Mouse (Mus musculus): ENCODE data around the gene Ykt6. TPM values are rescaled to one million over a fixed set of nuclear protein-coding genes. Genes with fewer than 3 reads are reported as not detected.
"Not testable (repeated sequence)": the region's sequence is repeated elsewhere in the genome, so short reads cannot be mapped to it uniquely, and the experiment has no call there.

The Ykt6 gene
- total RNA-seq (2021) (10 to 100 TPM; 70.9 to 73.8 TPM), polyA plus RNA-seq (2012; rRNA removed) (34.0 and 39.4 TPM in 2 replicates)
- long read RNA-seq, transcript Ykt6-201 (7 exons, 2,541 nt), result major isoform, 30 of 44 reads
- long read RNA-seq, partial matches to known transcripts, result 1 of 44 reads
- long read RNA-seq, other reads (novel, unspliced or antisense), result 13 of 44 reads

GRCm38 (mm10) chr11:5955546-5956276 is at the start of gene Ykt6:
Ykt6 (plus strand) TSS chr11:5955693.
- peak; percentile 98 for DNase-seq

- DNase-seq, result no peak
Measured at GRCm38 (mm10) chr11:5905778-5906518, 49.5 kb upstream of the Ykt6 start.

- no peak for DNase-seq
Measured at GRCm38 (mm10) chr11:5907096-5907495, 48.4 kb upstream of the Ykt6 start.

GRCm38 (mm10) chr11:5908642-5909041 is 46.9 kb upstream of the Ykt6 start:
- no peak for DNase-seq

GRCm38 (mm10) chr11:5912635-5913034 is 42.9 kb upstream of the Ykt6 start:
- DNase-seq, result peak; percentile 62

GRCm38 (mm10) chr11:5913256-5913655 is 42.2 kb upstream of the Ykt6 start:
- DNase-seq, result no peak

GRCm38 (mm10) chr11:5913936-5914335 is 41.6 kb upstream of the Ykt6 start:
- no peak for DNase-seq

- DNase-seq, result peak; percentile 36
Measured at GRCm38 (mm10) chr11:5914940-5915339, 40.6 kb upstream of the Ykt6 start.

GRCm38 (mm10) chr11:5915429-5916177 is 39.9 kb upstream of the Ykt6 start:
- DNase-seq, result peak; percentile 36

- no peak for DNase-seq
Measured at GRCm38 (mm10) chr11:5916178-5916548, 39.3 kb upstream of the Ykt6 start.

GRCm38 (mm10) chr11:5918111-5918510 is 37.4 kb upstream of the Ykt6 start:
- no peak for DNase-seq

GRCm38 (mm10) chr11:5919606-5920005 is 35.9 kb upstream of the Ykt6 start:
- peak; percentile 36 for DNase-seq

- no peak for DNase-seq
Measured at GRCm38 (mm10) chr11:5920323-5920960, 35.1 kb upstream of the Ykt6 start.

- no peak for DNase-seq
Measured at GRCm38 (mm10) chr11:5924699-5925098, 30.8 kb upstream of the Ykt6 start.

GRCm38 (mm10) chr11:5926696-5927220 is 28.7 kb upstream of the Ykt6 start:
- DNase-seq, result peak; percentile 55

GRCm38 (mm10) chr11:5930578-5930977 is 24.9 kb upstream of the Ykt6 start:
- no peak for DNase-seq

- DNase-seq, result not testable (repeated sequence)
Measured at GRCm38 (mm10) chr11:5931947-5932346, 23.5 kb upstream of the Ykt6 start.

- not testable (repeated sequence) for DNase-seq
Measured at GRCm38 (mm10) chr11:5934531-5934930, 21.0 kb upstream of the Ykt6 start.

- no peak for DNase-seq
Measured at GRCm38 (mm10) chr11:5942966-5943365, 12.5 kb upstream of the Ykt6 start.

- peak; percentile 84 for DNase-seq
Measured at GRCm38 (mm10) chr11:5945096-5945495, 10.4 kb upstream of the Ykt6 start.

GRCm38 (mm10) chr11:5947796-5948195 is 7.7 kb upstream of the Ykt6 start:
- no peak for DNase-seq
